Mouse (Mus musculus) gastrocnemius, adult 2 months (tissue): ENCODE results near the gene Nek8. TPM values are rescaled to one million over a fixed set of nuclear protein-coding genes. Genes with fewer than 3 reads are reported as not detected.
A peak's percentile ranks its signal among the peaks of the same experiment; 100 is the strongest.
"Not testable (repeated sequence)": the region's sequence is repeated elsewhere in the genome, so short reads cannot be mapped to it uniquely, and the experiment has no call there.

Experiments
- DNase-seq: peaks from one replicate; pipeline ENCODE4 v3.0.0; 2022
- H3K27ac ChIP-seq: fragments of 200-600 bp; 2 replicates; pipeline ENCODE4 v1.8.1; 2022; ENCODE audit warnings: mild to moderate bottlenecking
- H3K4me3 ChIP-seq: fragments of 200-600 bp; 2 replicates; pipeline ENCODE4 v1.8.1; 2022; ENCODE audit warnings: mild to moderate bottlenecking, moderate library complexity
- CTCF ChIP-seq: fragments of 200-600 bp; IDR thresholded peaks from 2 replicates; pipeline ENCODE4 v1.8.1; 2022; ENCODE audit warnings: antibody characterized with exemption, mild to moderate bottlenecking, moderate library complexity
- intact Hi-C: fragments of 180-260 bp; cut with DNase I; formaldehyde crosslinking; loops from one replicate; pipeline ENCODE4 v1.15.1; 2025
- total RNA-seq, 2 experiments: library from RNA; stranded (reverse); gene quantifications; 2 replicates each; pipeline ENCODE4 v1.2.3; 2021

The Nek8 gene
- total RNA-seq, 2 experiments from 2014 or later = 0.36 to 0.75 TPM

GRCm38 (mm10) chr11:78146707-78147543 lies 29.6 kb downstream of the Nek8 start:
- H3K27ac ChIP-seq = peak overlapping the region; percentile 44
- H3K4me3 ChIP-seq = no peak overlapping the region
- DNase-seq = no peak
- TF ChIP-seq CTCF = peak; percentile 13; the same call in 1 of the 2 replicates
- intact Hi-C loops = no loop called here

DNA sequence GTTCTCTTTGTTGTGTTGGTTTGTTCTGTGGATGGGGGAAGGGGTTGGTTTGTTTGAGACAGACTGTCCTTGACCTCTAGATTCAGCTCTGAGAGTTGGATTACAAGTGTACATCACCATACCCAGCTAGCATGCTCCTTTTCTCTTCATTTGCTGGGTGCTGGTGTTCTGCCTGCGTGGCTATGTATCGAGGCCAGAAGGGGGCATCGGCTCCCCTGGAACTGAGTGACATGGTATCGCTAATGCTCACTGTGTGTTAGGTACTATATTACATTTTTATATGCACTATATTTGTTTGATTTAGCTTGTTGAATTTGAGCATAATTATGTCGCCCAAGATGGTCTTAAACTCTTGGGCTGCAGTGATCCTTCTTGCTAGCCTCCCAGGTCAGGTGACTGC lies 30.3 kb downstream of the Nek8 start:
- intact Hi-C loops = no loop called here
- Histone ChIP-seq H3K4me3 (no peak overlapping the region), H3K27ac (peak overlapping the region; percentile 44)
- no peak for DNase-seq
- peak; percentile 12; the same call in 1 of the 2 replicates for TF ChIP-seq CTCF

DNA sequence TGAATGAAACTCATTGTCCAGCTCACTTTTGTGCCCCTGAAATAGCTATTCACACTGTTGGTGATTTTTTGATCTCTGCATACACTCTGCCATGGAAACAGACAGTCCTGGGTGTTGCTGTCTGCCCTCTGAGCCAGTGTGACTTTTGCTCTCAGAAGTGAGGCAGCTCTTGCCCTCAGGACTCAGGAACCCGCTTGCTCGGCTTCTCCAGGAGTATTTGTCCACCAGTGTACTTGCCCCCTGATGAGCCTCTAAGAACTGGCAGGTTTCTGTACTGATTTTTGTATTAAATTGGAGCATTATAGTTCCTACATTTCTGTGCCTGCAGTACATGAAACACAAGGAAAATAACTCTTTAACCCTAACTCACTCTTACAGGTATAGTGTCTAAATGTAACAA lies 33.0 kb downstream of the Nek8 start:
- H3K27ac ChIP-seq = no peak overlapping the region
- no peak overlapping the region for H3K4me3 ChIP-seq
- DNase-seq = no peak
- TF ChIP-seq CTCF = no peak
- intact Hi-C loops = no loop called here

- DNase-seq = no peak
- no peak overlapping the region for H3K27ac ChIP-seq
- intact Hi-C loops = no loop called here
- no peak overlapping the region for H3K4me3 ChIP-seq
- no peak for TF ChIP-seq CTCF
Measured at GRCm38 (mm10) chr11:78140665-78141064, 35.8 kb downstream of the Nek8 start.

DNA sequence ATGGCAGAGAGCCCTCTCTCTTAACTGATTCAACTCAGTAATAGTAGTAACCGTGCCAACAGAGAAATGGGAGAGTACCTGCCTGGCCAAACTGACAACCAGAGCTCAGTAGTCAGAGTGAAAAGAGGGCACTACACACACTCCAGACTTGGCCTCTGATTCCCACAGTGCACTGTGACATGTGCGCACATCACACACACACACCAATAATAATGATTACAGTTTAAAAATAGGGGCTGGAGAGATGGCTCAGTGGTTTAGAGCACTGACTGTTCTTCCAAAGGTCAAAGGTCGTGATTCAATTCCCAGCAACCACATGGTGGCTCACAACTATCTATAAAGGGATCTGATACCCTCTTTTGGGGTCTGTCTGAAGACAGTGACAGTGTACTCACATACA lies 38.5 kb downstream of the Nek8 start:
- no peak for TF ChIP-seq CTCF
- H3K4me3 ChIP-seq = no peak overlapping the region
- no peak for DNase-seq
- peak overlapping the region; percentile 41; the same call in 1 of the 2 replicates for H3K27ac ChIP-seq
- intact Hi-C loops = no loop called here

- no peak overlapping the region for H3K4me3 ChIP-seq
- TF ChIP-seq CTCF = no peak
- H3K27ac ChIP-seq = peak overlapping the region; percentile 41; the same call in 1 of the 2 replicates
- no peak for DNase-seq
- intact Hi-C loops = no loop called here
Measured at GRCm38 (mm10) chr11:78137584-78137983, 38.9 kb downstream of the Nek8 start.

GRCm38 (mm10) chr11:78136132-78136531 lies 40.3 kb downstream of the Nek8 start:
- Histone ChIP-seq H3K4me3 (no peak overlapping the region), H3K27ac (no peak overlapping the region)
- DNase-seq = no peak
- no peak for TF ChIP-seq CTCF
- intact Hi-C loops = no loop called here

GRCm38 (mm10) chr11:78135314-78135713 lies 41.2 kb downstream of the Nek8 start:
- H3K4me3 ChIP-seq, intact Hi-C loops, H3K27ac ChIP-seq, DNase-seq: not testable (repeated sequence)

GRCm38 (mm10) chr11:78134344-78134743 lies 42.1 kb downstream of the Nek8 start:
- no peak for DNase-seq
- Histone ChIP-seq H3K27ac (no peak overlapping the region), H3K4me3 (no peak overlapping the region)
- intact Hi-C loops = no loop called here
- no peak for TF ChIP-seq CTCF

GRCm38 (mm10) chr11:78133915-78134314 lies 42.6 kb downstream of the Nek8 start:
- intact Hi-C loops = no loop called here
- Histone ChIP-seq H3K4me3 (no peak overlapping the region), H3K27ac (no peak overlapping the region)
- TF ChIP-seq CTCF = no peak
- no peak for DNase-seq

GRCm38 (mm10) chr11:78129458-78129857 lies 47.0 kb downstream of the Nek8 start:
- Histone ChIP-seq H3K27ac (no peak overlapping the region), H3K4me3 (no peak overlapping the region)
- intact Hi-C loops = no loop called here
- no peak for DNase-seq
- TF ChIP-seq CTCF = no peak

DNA sequence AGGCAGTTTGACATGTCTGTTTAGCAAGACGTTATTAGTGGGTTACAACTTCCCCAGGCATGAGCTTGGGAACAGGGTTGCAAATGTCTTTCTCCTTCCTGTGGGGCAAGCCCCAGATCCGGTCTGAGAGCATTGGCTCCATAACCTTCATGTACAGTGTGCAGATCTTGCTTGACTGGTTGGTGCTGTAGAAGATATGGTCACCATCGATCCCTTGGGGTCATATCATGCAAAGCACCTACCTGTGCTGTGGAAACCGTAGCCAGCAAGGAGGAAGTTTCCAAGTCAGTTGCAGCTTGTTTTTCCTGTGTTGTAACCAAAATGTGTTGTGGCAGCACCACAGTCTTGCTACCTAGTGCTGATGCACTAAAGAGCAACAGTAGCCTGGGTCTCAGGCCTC lies 49.7 kb downstream of the Nek8 start:
- Histone ChIP-seq H3K27ac (peak overlapping the region; percentile 56; the same call in 1 of the 2 replicates), H3K4me3 (no peak overlapping the region)
- intact Hi-C loops = no loop called here
- DNase-seq = no peak
- no peak for TF ChIP-seq CTCF

DNA sequence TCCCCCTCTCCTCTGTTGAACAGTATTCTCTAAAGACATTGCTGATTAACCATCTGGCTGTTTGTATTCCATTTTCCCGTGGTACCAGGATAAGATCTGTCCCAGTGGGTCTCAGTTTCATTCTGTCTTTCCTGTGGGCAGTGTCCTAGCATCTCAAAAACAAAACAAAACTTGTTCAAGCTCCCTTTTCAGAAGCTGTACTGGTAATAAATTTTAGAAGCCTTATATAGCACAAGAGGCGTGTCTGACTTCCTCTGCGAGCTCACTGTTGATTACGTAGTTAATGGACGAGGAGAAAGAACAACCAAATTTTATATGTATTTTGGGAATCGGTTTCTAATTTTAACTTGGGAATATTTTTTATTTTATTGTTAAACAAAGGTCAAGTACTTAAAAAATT lies 50.8 kb downstream of the Nek8 start:
- intact Hi-C loops = no loop called here
- TF ChIP-seq CTCF = no peak

DNA sequence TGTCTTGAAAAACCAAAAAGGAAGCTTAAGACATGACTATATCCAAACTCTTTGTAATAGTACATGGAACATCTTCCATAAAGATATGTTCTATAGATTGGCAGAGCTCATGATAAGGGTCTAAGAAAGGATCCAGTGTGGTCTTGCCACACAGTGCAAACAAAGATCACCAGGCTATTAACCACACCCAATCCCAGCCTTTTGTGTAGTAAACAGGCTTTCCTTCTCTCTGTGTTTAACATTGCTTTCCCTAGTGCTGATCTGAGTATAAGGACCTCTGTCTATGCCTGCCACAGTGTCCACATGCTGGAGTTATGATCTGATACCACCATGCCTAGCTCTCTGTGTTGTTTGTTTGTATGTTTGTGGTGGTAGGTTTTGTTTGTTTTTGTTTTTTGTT lies 52.7 kb downstream of the Nek8 start:
- no peak for TF ChIP-seq CTCF
- intact Hi-C loops = no loop called here
- Histone ChIP-seq H3K4me3 (no peak overlapping the region), H3K27ac (no peak overlapping the region)
- no peak for DNase-seq

More for the DNA sequence above, 50.8 kb downstream of the Nek8 start:
- Histone ChIP-seq H3K27ac (peak overlapping the region; percentile 61), H3K4me3 (peak overlapping the region; percentile 11; the same call in 1 of the 2 replicates)
- DNase-seq = no peak
